Mouse (Mus musculus) megakaryocyte, embryonic 14.5 days (primary cell): Measurements from ENCODE around the gene Olfr1395.

ENCODE experiments used
- FLI1 ChIP-seq: IDR thresholded peaks from 2 replicates; pipeline ENCODE4 v1.6.1; 2012; ENCODE audit warnings: low read length, inconsistent platforms, mixed read lengths
- GATA1 ChIP-seq: IDR thresholded peaks from 3 replicates; pipeline ENCODE4 v1.6.1; 2012; ENCODE audit warnings: mixed read lengths, low read length, inconsistent platforms, borderline replicate concordance

GRCm38 (mm10) chr11:49114774-49115173, 27.3 kb upstream of the Olfr1395 start, which contains the start of gene Olfr1396:
- no peak for TF ChIP-seq GATA1
- TF ChIP-seq FLI1, result no peak
